Mouse (Mus musculus) G1E (cell line): ENCODE measurements around the gene Magi1. TPM values are rescaled to one million over a fixed set of nuclear protein-coding genes. Genes with fewer than 3 reads are reported as not detected.

ENCODE experiments used
- ATAC-seq: 2 replicates; pipeline ENCODE4 v1.8.0; 2016; ENCODE audit warnings: mild to moderate bottlenecking; ENCODE audit not compliant: insufficient number of reproducible peaks, poor library complexity, low FRiP score, severe bottlenecking; ENCODE audit errors: extremely low read depth
- DNase-seq: peaks from one replicate; pipeline ENCODE4 v3.0.0; 2012; ENCODE audit warnings: low spot score
- H3K27me3 ChIP-seq: 2 replicates; pipeline ENCODE4 v1.6.1; 2012; ENCODE audit warnings: mild to moderate bottlenecking, low read length, inconsistent platforms; ENCODE audit not compliant: insufficient read depth
- H3K36me3 ChIP-seq: replicated peaks from 2 replicates; pipeline ENCODE3; 2012; ENCODE audit warnings: mild to moderate bottlenecking, inconsistent platforms
- H3K4me1 ChIP-seq: 2 replicates; pipeline ENCODE4 v1.6.1; 2012; ENCODE audit warnings: low read depth, low read length, inconsistent platforms, mixed read lengths; ENCODE audit not compliant: insufficient read depth
- H3K4me3 ChIP-seq: 2 replicates; pipeline ENCODE4 v1.5.1; 2012; ENCODE audit warnings: low read depth, mild to moderate bottlenecking, inconsistent platforms, low read length, moderate library complexity, mixed read lengths
- H3K9me3 ChIP-seq: replicated peaks from 2 replicates; pipeline ENCODE4 v1.6.1; 2012; ENCODE audit warnings: inconsistent platforms
- CTCF ChIP-seq: IDR thresholded peaks from 2 replicates; pipeline ENCODE4 v1.5.1; 2012; ENCODE audit warnings: low read depth, low read length, inconsistent platforms, mixed read lengths
- GATA1 ChIP-seq: IDR thresholded peaks from 2 replicates; pipeline ENCODE4 v1.6.1; 2012; ENCODE audit warnings: borderline replicate concordance, low read length, inconsistent platforms, mixed read lengths
- GATA2 ChIP-seq: IDR thresholded peaks from 2 replicates; pipeline ENCODE4 v1.6.1; 2012; ENCODE audit warnings: low read depth, low read length, inconsistent platforms, borderline replicate concordance
- POLR2AphosphoS5 ChIP-seq: IDR thresholded peaks from 2 replicates; pipeline ENCODE4 v1.6.1; 2012; ENCODE audit warnings: low read depth, low read length, inconsistent platforms; ENCODE audit not compliant: insufficient replicate concordance
- TAL1 ChIP-seq: conservative IDR thresholded peaks from 2 replicates; pipeline ENCODE4 v1.6.1; 2012; ENCODE audit warnings: low read depth, low read length, inconsistent platforms, mixed read lengths
- polyA plus RNA-seq: library from polyadenylated mRNA; stranded (reverse); fragments of >175 nt; gene quantifications from 2 replicates; pipeline ENCODE4 v1.2.3, GENCODE M21; 2012
- total RNA-seq, 2 experiments: library from RNA; stranded (forward) in 1 of 2; stranded (reverse) in 1 of 2; fragments of 200-1000 nt in 1 of 2; fragments of >200 nt in 1 of 2; fragmentation: Nextera tagmentation in 1 of 2; gene quantifications; 2 replicates each; pipeline ENCODE4 v1.2.3; 2014 to 2017

The Magi1 gene
- total and polyA plus RNA-seq, 3 experiments: 0.21 to 10.0 (median 1.6) TPM

DNA sequence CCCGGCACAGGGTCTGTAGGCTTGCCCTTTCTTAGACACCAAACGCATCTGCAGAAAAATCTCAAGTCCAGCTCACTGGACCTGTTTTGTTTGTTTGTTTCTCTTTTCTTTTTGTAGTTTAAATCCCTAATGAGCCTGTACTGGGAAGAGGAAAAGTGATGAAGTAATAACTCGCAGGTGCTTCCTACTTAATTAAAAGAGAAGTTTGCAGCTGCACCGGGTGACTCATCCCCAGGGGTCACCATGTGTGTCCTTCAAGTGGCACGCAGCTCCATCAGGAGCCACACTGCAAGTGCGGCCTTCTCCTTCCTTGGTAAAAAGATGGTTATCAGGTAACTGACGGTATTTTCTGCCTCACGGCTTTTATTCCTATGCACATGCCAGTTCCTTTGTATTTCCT is 112.5 kb downstream of the Magi1 start:
- ATAC-seq (no peak), DNase-seq (no peak)
- no peaks in the 10 kb centered on the region for H3K36me3 ChIP-seq
- H3K27me3 ChIP-seq: 0 out of 2 replicates have a peak, but pooled peaks cover 1% of the 10 kb centered on the region
- TF ChIP-seq GATA1 (no peak), CTCF (no peak), POLR2AphosphoS5 (no peak), GATA2 (no peak), TAL1 (no peak)
- no peaks in the 10 kb centered on the region for H3K4me1 ChIP-seq
- H3K4me3 ChIP-seq: no peak overlapping the region
- peaks cover 13% of the 10 kb centered on the region for H3K9me3 ChIP-seq

- peaks cover 19% of the 10 kb centered on the region for H3K9me3 ChIP-seq
- ATAC-seq: no peak
- no peaks in the 10 kb centered on the region for H3K4me1 ChIP-seq
- H3K27me3 ChIP-seq: 0 out of 2 replicates have a peak, but pooled peaks cover 4% of the 10 kb centered on the region
- H3K36me3 ChIP-seq: no peaks in the 10 kb centered on the region
- TF ChIP-seq CTCF (no peak), POLR2AphosphoS5 (no peak), GATA2 (no peak), TAL1 (no peak)
- H3K4me3 ChIP-seq: no peak overlapping the region
- no peak for DNase-seq
These were observed 114.0 kb downstream of the Magi1 start for GRCm38 (mm10) chr6:94169581-94170194.

- no peak for TF ChIP-seq CTCF
- no peak for TF ChIP-seq GATA1
- no peak for TF ChIP-seq GATA2
- no peak for TF ChIP-seq POLR2AphosphoS5
- no peak for ATAC-seq
- no peaks in the 10 kb centered on the region for H3K4me1 ChIP-seq
- H3K36me3 ChIP-seq: no peaks in the 10 kb centered on the region
- no peak for DNase-seq
- H3K27me3 ChIP-seq: 0 out of 2 replicates have a peak, but pooled peaks cover 4% of the 10 kb centered on the region
- H3K9me3 ChIP-seq: peaks cover 18% of the 10 kb centered on the region
- H3K4me3 ChIP-seq: no peak overlapping the region
These were observed 117.8 kb downstream of the Magi1 start for GRCm38 (mm10) chr6:94165951-94166350.

- Histone ChIP-seq H3K9me3 (peaks cover 16% of the 10 kb centered on the region), H3K4me3 (no peak overlapping the region), H3K4me1 (no peaks in the 10 kb centered on the region), H3K36me3 (no peaks in the 10 kb centered on the region), H3K27me3 (0 out of 2 replicates have a peak, but pooled peaks cover 4% of the 10 kb centered on the region)
- ATAC-seq (no peak), DNase-seq (no peak)
- TF ChIP-seq GATA1: no peak
- TF ChIP-seq GATA2: no peak
- TF ChIP-seq CTCF: no peak
- TF ChIP-seq POLR2AphosphoS5: no peak
- no peak for TF ChIP-seq TAL1
These were observed 118.8 kb downstream of the Magi1 start for GRCm38 (mm10) chr6:94164753-94165536.

DNA sequence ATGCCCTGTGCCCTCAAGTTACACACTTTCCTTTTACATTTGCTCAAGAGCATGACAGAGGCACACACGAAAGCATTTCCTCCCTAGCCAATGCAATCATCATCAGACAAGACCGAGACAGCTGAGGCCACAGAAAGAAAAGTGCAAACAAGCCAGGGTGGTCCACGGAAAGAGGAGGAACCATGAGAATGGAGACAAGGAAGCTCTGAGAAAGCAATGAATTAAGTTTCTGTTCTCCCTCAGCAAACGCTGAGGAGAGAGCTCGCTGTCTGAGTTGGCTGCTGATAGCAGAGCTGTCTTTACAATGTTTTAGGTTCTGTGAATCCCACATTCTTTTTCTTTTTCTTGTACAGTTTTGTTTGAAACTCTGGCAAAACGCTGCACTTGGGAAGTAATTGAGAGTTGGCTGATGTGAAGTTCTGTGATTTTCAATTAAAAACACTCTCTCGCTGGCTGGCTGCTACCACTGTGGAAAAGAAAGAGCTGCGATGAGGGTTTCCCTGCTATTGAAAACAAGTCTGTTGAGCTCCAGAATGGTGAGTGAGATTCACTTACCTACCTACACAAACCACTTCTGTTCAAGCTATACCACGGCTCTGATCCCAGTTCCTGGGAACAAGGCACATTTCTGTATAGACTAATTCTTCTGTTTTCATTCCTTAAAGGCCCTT is 120.3 kb downstream of the Magi1 start:
- no peaks in the 10 kb centered on the region for H3K4me1 ChIP-seq
- no peak for DNase-seq
- TF ChIP-seq TAL1: no peak
- TF ChIP-seq CTCF: no peak
- TF ChIP-seq GATA2: no peak
- TF ChIP-seq POLR2AphosphoS5: no peak
- no peak for TF ChIP-seq GATA1
- H3K27me3 ChIP-seq: 0 out of 2 replicates have a peak, but pooled peaks cover 4% of the 10 kb centered on the region
- no peak for ATAC-seq
- peaks cover 14% of the 10 kb centered on the region for H3K9me3 ChIP-seq
- no peaks in the 10 kb centered on the region for H3K36me3 ChIP-seq
- H3K4me3 ChIP-seq: no peak overlapping the region

DNA sequence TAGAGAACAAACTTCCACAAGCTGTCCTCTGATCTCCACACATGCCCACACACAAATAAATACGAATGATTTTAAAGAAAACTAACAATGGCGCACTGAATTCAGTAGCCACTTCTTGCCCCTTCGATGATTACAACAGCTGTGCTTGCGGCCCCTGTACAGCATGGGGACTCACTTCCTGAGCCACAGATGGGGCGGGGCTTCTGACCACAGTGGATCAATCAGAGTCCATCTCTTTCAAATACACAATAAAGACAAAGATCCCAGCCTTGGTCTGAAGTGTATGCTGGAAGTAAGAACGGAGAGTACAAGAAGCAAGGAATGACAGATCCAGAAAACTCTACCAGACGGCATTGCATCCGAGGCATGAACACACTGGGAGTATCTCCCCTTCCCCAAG is 120.8 kb downstream of the Magi1 start:
- TF ChIP-seq TAL1 (no peak), CTCF (no peak), GATA1 (no peak), POLR2AphosphoS5 (no peak), GATA2 (no peak)
- no peaks in the 10 kb centered on the region for H3K4me1 ChIP-seq
- no peak overlapping the region for H3K4me3 ChIP-seq
- peaks cover 14% of the 10 kb centered on the region for H3K9me3 ChIP-seq
- no peak for ATAC-seq
- H3K36me3 ChIP-seq: no peaks in the 10 kb centered on the region
- 0 out of 2 replicates have a peak, but pooled peaks cover 4% of the 10 kb centered on the region for H3K27me3 ChIP-seq
- no peak for DNase-seq
